Mouse (Mus musculus): ENCODE results near the gene Gpc1.

DNA sequence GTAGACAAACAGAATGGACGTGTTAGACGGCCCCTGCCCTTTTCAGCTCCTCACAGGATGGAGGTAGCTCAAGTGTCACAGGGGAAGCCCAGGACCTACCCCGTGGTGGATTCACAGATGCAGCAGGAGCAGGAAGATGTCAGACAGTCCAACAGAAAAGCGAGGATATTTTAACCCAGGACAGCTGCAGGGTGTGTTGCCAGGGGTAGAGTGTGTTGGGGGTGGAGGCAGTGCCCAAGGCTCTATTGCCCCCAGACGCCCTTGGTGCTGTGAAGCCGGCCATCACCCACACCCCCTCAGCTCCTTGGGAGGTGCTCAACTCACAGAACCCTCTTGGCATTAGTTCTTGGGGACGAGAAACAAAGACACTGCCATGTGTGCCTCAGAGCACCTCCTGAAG, 40.8 kb upstream of the Gpc1 start:
- TF ChIP-seq CTCF (IDR thresholded peaks at IDR 0.05; ENCODE audit: extremely low read depth, insufficient read depth, insufficient read length, insufficient replicate concordance) (no peak), POLR2A (IDR thresholded peaks at IDR 0.05; ENCODE audit: low read depth, low read length) (no peak)

Measured in spleen, adult 2 months (tissue).